Mouse (Mus musculus) kidney, postnatal 0 days (tissue): ENCODE results near the gene Troap. TPM values are rescaled to one million over a fixed set of nuclear protein-coding genes. Genes with fewer than 3 reads are reported as not detected.

Experiments
- ATAC-seq: fragments of 200-750 bp; cut with Nextera tagmentation; replicated peaks from 2 replicates; pipeline ENCODE4 v1.8.0; 2017; ENCODE audit warnings: low read depth, moderate number of reproducible peaks, moderate TSS enrichment, moderate library complexity; ENCODE audit not compliant: low FRiP score
- DNase-seq: peaks from one replicate; pipeline ENCODE4 v3.0.0-alpha.2; 2016; ENCODE audit warnings: low spot score
- H3K27ac ChIP-seq: fragments of 300-500 bp; sonication (generic); 2 replicates; pipeline ENCODE4 v1.5.1; 2014; ENCODE audit warnings: mild to moderate bottlenecking
- H3K27me3 ChIP-seq: fragments of 300-500 bp; sonication (generic); 2 replicates; pipeline ENCODE4 v1.6.1; 2014; ENCODE audit warnings: low read length, mixed read lengths; ENCODE audit not compliant: insufficient read depth
- H3K36me3 ChIP-seq: fragments of 300-500 bp; sonication (generic); 2 replicates; pipeline ENCODE4 v1.6.1; 2014; ENCODE audit warnings: low read length, mixed read lengths; ENCODE audit not compliant: insufficient read depth
- H3K4me1 ChIP-seq: fragments of 300-500 bp; sonication (generic); replicated peaks from 2 replicates; pipeline ENCODE4 v1.6.1; 2014; ENCODE audit warnings: antibody characterized with exemption, low read length, mixed read lengths; ENCODE audit not compliant: insufficient read depth
- H3K4me2 ChIP-seq: fragments of 300-500 bp; sonication (generic); 2 replicates; pipeline ENCODE4 v1.6.1; 2014; ENCODE audit warnings: mild to moderate bottlenecking, low read length, moderate library complexity, mixed read lengths
- H3K4me3 ChIP-seq: fragments of 300-500 bp; sonication (generic); replicated peaks from 2 replicates; pipeline ENCODE4 v1.5.1; 2014; ENCODE audit warnings: low read depth, low read length
- H3K9ac ChIP-seq: fragments of 300-500 bp; sonication (generic); 2 replicates; pipeline ENCODE4 v1.6.1; 2014; ENCODE audit warnings: low read depth, low read length
- H3K9me3 ChIP-seq: fragments of 300-500 bp; sonication (generic); replicated peaks from 2 replicates; pipeline ENCODE4 v1.6.1; 2016; ENCODE audit warnings: low read length, inconsistent platforms, mixed read lengths
- CTCF ChIP-seq: IDR thresholded peaks from 2 replicates; pipeline ENCODE4 v1.5.1; 2016; ENCODE audit warnings: antibody characterized with exemption, low read depth, mild to moderate bottlenecking, moderate library complexity
- WGBS: fragments of 180-500 bp; shearing (Covaris S2); extraction: QIAGEN DNeasy Blood & Tissue Kit; methylation state at CpG from one replicate; pipeline ENCODE4 v1.1.7; 2014; 5-methylcytosine and 5-hydroxymethylcytosine counted together
- polyA plus RNA-seq: library from polyadenylated mRNA; unstranded; fragments of >200 nt; fragmentation: Nextera tagmentation; extraction: Ambion mirVana; gene quantifications from 2 replicates; pipeline ENCODE4 v1.2.1, GENCODE M21; 2015

Gene Troap
- polyA plus RNA-seq, 1 experiment from 2014 or later, result 11.5 TPM

DNA sequence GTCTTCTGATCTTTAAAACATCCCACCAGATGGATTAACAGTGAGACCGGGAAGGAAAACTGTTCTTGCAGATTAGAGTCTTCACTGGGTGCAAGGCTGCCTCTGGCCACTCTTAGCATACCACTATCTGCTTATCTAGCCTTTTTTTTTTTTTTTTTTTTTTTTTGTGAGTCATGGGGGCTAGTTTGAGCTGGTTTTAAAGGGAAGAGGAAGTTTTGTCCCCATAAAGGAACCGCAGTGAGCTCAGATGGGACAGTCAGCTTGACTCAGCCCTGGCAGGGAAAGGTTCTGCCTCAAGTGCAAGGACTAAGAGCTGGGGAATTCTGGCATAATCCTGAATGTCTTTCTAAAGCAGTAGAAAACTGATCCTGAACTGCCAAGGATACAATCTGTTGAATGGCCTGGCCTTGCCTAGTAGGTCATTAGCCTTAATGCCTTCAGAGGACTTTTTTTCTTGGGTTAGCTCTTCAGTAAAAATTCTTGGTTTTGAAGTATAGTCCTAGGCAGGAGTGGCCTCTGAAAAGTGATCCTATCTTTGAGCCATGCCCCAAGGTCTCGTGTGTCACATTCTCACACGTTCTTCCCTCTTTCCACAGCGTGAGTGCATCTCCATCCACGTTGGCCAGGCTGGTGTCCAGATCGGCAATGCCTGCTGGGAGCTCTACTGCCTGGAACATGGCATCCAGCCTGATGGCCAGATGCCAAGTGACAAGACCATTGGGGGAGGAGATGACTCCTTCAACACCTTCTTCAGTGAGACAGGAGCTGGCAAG is 40.7 kb upstream of the Troap start:
- DNase-seq (no peak), ATAC-seq (no peak)
- Histone ChIP-seq H3K27me3 (no peaks in the 10 kb centered on the region), H3K4me1 (peaks cover 26% of the 10 kb centered on the region), H3K4me3 (no peak overlapping the region), H3K36me3 (peaks cover 25% of the 10 kb centered on the region; the same call in 1 of the 2 replicates), H3K27ac (peak overlapping the region; percentile 76), H3K9me3 (no peaks in the 10 kb centered on the region), H3K9ac (no peak overlapping the region), H3K4me2 (peak overlapping the region; percentile 73; the same call in 1 of the 2 replicates)
- no peak for TF ChIP-seq CTCF
- 65% methylated on average over 7 of the region's 7 CpGs for WGBS

- DNase-seq (no peak), ATAC-seq (no peak; the same call in 1 of the 2 replicates)
- no peaks in the 10 kb centered on the region for H3K9me3 ChIP-seq
- H3K4me1 ChIP-seq, result peaks cover 21% of the 10 kb centered on the region
- 0 out of 2 replicates have a peak overlapping the region, but pooled peaks have one; percentile 3 for H3K9ac ChIP-seq
- peaks cover 25% of the 10 kb centered on the region; the same call in 1 of the 2 replicates for H3K36me3 ChIP-seq
- TF ChIP-seq CTCF, result no peak
- no peak overlapping the region for H3K4me3 ChIP-seq
- WGBS, result 60% methylated on average over 4 of the region's 4 CpGs
- H3K4me2 ChIP-seq, result no peak overlapping the region
- no peaks in the 10 kb centered on the region for H3K27me3 ChIP-seq
- no peak overlapping the region for H3K27ac ChIP-seq
Measured at GRCm38 (mm10) chr15:99035431-99035830, 38.9 kb upstream of the Troap start.

GRCm38 (mm10) chr15:99036249-99036905 is 38.0 kb upstream of the Troap start:
- WGBS, result 86% methylated on average over 8 of the region's 8 CpGs
- Histone ChIP-seq H3K36me3 (peaks cover 25% of the 10 kb centered on the region; the same call in 1 of the 2 replicates), H3K4me3 (no peak overlapping the region), H3K4me2 (no peak overlapping the region), H3K9ac (no peak overlapping the region), H3K9me3 (no peaks in the 10 kb centered on the region), H3K27ac (no peak overlapping the region), H3K27me3 (no peaks in the 10 kb centered on the region), H3K4me1 (peaks cover 27% of the 10 kb centered on the region)
- no peak for TF ChIP-seq CTCF
- DNase-seq, result no peak
- no peak; the same call in 1 of the 2 replicates for ATAC-seq

- H3K27me3 ChIP-seq, result no peaks in the 10 kb centered on the region
- H3K9ac ChIP-seq, result no peak overlapping the region
- no peak for DNase-seq
- H3K4me3 ChIP-seq, result no peak overlapping the region
- no peak for TF ChIP-seq CTCF
- H3K4me1 ChIP-seq, result peaks cover 13% of the 10 kb centered on the region; the same call in 1 of the 2 replicates
- H3K9me3 ChIP-seq, result no peaks in the 10 kb centered on the region
- H3K4me2 ChIP-seq, result no peak overlapping the region
- H3K27ac ChIP-seq, result no peak overlapping the region
- peaks cover 25% of the 10 kb centered on the region; the same call in 1 of the 2 replicates for H3K36me3 ChIP-seq
- 94% methylated on average over 1 of the region's 1 CpGs for WGBS
- ATAC-seq, result no peak
Measured at GRCm38 (mm10) chr15:99038025-99038424, 36.4 kb upstream of the Troap start.

DNA sequence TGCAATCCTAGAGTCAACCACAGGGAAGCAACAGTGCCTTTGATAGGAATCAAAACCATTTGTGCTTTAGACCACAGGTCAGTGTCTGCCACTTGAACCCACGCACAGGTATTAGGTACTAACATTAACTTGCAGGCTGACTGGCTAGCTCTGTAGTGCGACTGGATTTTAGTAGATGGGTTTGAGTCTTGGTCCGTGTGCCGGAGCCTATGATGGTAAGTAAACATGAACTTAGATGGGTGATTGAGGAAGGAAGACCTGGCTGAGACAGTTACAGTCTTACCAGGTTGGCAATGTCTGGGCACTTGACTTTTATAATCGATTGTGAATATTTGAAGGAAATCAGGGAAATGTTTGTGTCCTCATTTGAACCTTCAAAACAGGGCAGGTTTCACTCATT is 35.6 kb upstream of the Troap start:
- Histone ChIP-seq H3K27me3 (no peaks in the 10 kb centered on the region), H3K36me3 (peaks cover 25% of the 10 kb centered on the region; the same call in 1 of the 2 replicates), H3K4me1 (0 out of 2 replicates have a peak, but pooled peaks cover 7% of the 10 kb centered on the region), H3K27ac (no peak overlapping the region), H3K4me2 (no peak overlapping the region), H3K9ac (no peak overlapping the region), H3K9me3 (no peaks in the 10 kb centered on the region), H3K4me3 (no peak overlapping the region)
- no peak for DNase-seq
- TF ChIP-seq CTCF, result no peak
- ATAC-seq, result no peak
- WGBS, result 93% methylated on average over 5 of the region's 5 CpGs

- TF ChIP-seq CTCF, result no peak
Measured at GRCm38 (mm10) chr15:99039306-99039705, 35.1 kb upstream of the Troap start.

More at GRCm38 (mm10) chr15:99039306-99039705, 35.1 kb upstream of the Troap start:
- Histone ChIP-seq H3K4me1 (0 out of 2 replicates have a peak, but pooled peaks cover 7% of the 10 kb centered on the region), H3K4me3 (no peak overlapping the region), H3K4me2 (no peak overlapping the region), H3K9me3 (no peaks in the 10 kb centered on the region), H3K27ac (no peak overlapping the region), H3K27me3 (no peaks in the 10 kb centered on the region), H3K9ac (no peak overlapping the region), H3K36me3 (peaks cover 25% of the 10 kb centered on the region; the same call in 1 of the 2 replicates)
- WGBS, result 80% methylated on average over 4 of the region's 4 CpGs
- DNase-seq (no peak), ATAC-seq (no peak)
